In genomic region chr4:48586099-48586821, GRCm38 (mm10) we compare ENCODE assay signal across 8 mouse cellular contexts. TPM values are rescaled to one million over a fixed set of nuclear protein-coding genes. Genes with fewer than 3 reads are reported as not detected.
DNase-seq lines count a peak whose midpoint lies in the region; ATAC-seq and TF ChIP-seq lines count a peak whose summit lies in the region.

No protein-coding gene starts in this region.

- peak overlapping the region; percentile 74 for H3K4me2 ChIP-seq in embryonic facial prominence, embryonic 12.5 days (replicated peaks)
- peak overlapping the region; percentile 82 for H3K4me2 ChIP-seq in hindbrain, embryonic 15.5 days
- H3K4me2 ChIP-seq in liver, embryonic 14.5 days (ENCODE audit: low read depth) = peak overlapping the region; percentile 66
- H3K4me2 ChIP-seq in neural tube, embryonic 15.5 days = peak overlapping the region; percentile 87

- no peak for TF ChIP-seq EP300 in liver, embryonic 14.5 days (IDR thresholded peaks at IDR 0.05; ENCODE audit: low read depth)

- H3K4me3 ChIP-seq in E14TG2a.4 (replicated peaks; ENCODE audit: low read length) = peak overlapping the region; percentile 95
- H3K4me3 ChIP-seq in embryonic facial prominence, embryonic 12.5 days = peak overlapping the region; percentile 98
- H3K4me3 ChIP-seq in hindbrain, embryonic 15.5 days = peak overlapping the region; percentile 89
- H3K4me3 ChIP-seq in liver, embryonic 14.5 days (ENCODE audit: insufficient read depth in 1 of 2, low read depth in 2 of 2, low read length in 2 of 2) = peak overlapping the region; percentile 60 to 75
- H3K4me3 ChIP-seq in neural tube, embryonic 15.5 days (replicated peaks) = peak overlapping the region; percentile 61

- no peaks in the 10 kb centered on the region for H3K27me3 ChIP-seq in E14TG2a.4 (ENCODE audit: insufficient read depth, low read length)
- H3K27me3 ChIP-seq in embryonic facial prominence, embryonic 12.5 days = no peaks in the 10 kb centered on the region
- H3K27me3 ChIP-seq in hindbrain, embryonic 15.5 days = no peaks in the 10 kb centered on the region
- peaks cover 28% of the 10 kb centered on the region for H3K27me3 ChIP-seq in liver, embryonic 14.5 days (ENCODE audit: control insufficient read depth, insufficient read depth, low read length)
- no peaks in the 10 kb centered on the region for H3K27me3 ChIP-seq in neural tube, embryonic 15.5 days (replicated peaks)

- H3K36me3 ChIP-seq in E14TG2a.4 (ENCODE audit: insufficient read depth, low read length) = peaks cover 21% of the 10 kb centered on the region
- H3K36me3 ChIP-seq in embryonic facial prominence, embryonic 12.5 days = no peaks in the 10 kb centered on the region
- H3K36me3 ChIP-seq in hindbrain, embryonic 15.5 days = no peaks in the 10 kb centered on the region
- no peaks in the 10 kb centered on the region for H3K36me3 ChIP-seq in liver, embryonic 14.5 days (replicated peaks; ENCODE audit: control insufficient read depth, insufficient read depth, low read depth)
- H3K36me3 ChIP-seq in neural tube, embryonic 15.5 days = no peaks in the 10 kb centered on the region

- under 1% methylated on average over 12 of the region's 12 CpGs for WGBS in embryonic facial prominence, embryonic 12.5 days
- WGBS in hindbrain, embryonic 15.5 days = under 1% methylated on average over 12 of the region's 12 CpGs
- 23% methylated on average over 12 of the region's 12 CpGs for WGBS in liver, embryonic 14.5 days (ENCODE audit: insufficient replicate concordance)
- WGBS in neural tube, embryonic 15.5 days = 1% methylated on average over 12 of the region's 12 CpGs

- DNase-seq in adrenal gland, postnatal 10 days = peak; percentile 52
- no peak for DNase-seq in adrenal gland, adult 18-20 months (ENCODE audit: low spot score in 2 of 2)
- no peak for DNase-seq in liver, embryonic 14.5 days (ENCODE audit: low read depth in 3 of 3, low spot score in 3 of 3)
- no peak for DNase-seq in T-cell, adult 2 months (ENCODE audit: low spot score)

- TF ChIP-seq CTCF in E14TG2a.4 (conservative IDR thresholded peaks at IDR 0.05; ENCODE audit: low read length) = no peak
- peak; percentile 3; the same call in 1 of the 2 replicates for TF ChIP-seq CTCF in liver, embryonic 14.5 days (IDR thresholded peaks at IDR 0.05; ENCODE audit: low read depth)

- H3K4me1 ChIP-seq in E14TG2a.4 (replicated peaks; ENCODE audit: low read depth, low read length) = peaks cover 79% of the 10 kb centered on the region
- H3K4me1 ChIP-seq in embryonic facial prominence, embryonic 12.5 days = no peaks in the 10 kb centered on the region
- H3K4me1 ChIP-seq in hindbrain, embryonic 15.5 days (replicated peaks) = peaks cover 30% of the 10 kb centered on the region
- no peaks in the 10 kb centered on the region for H3K4me1 ChIP-seq in liver, embryonic 14.5 days (replicated peaks; ENCODE audit: control insufficient read depth in 2 of 2, insufficient read depth in 2 of 2, low read length in 1 of 2)
- H3K4me1 ChIP-seq in neural tube, embryonic 15.5 days = peaks cover 17% of the 10 kb centered on the region

- peak overlapping the region; percentile 99 for H3K9ac ChIP-seq in embryonic facial prominence, embryonic 12.5 days
- H3K9ac ChIP-seq in hindbrain, embryonic 15.5 days = peak overlapping the region; percentile 90
- no peak overlapping the region for H3K9ac ChIP-seq in liver, embryonic 14.5 days (replicated peaks)
- peak overlapping the region; percentile 81 for H3K9ac ChIP-seq in neural tube, embryonic 15.5 days (replicated peaks)

- peak; percentile 29 for ATAC-seq in embryonic facial prominence, embryonic 12.5 days (ENCODE audit: insufficient number of reproducible peaks, insufficient read depth, low FRiP score, low TSS enrichment)
- peak; percentile 33 for ATAC-seq in hindbrain, embryonic 15.5 days (ENCODE audit: low FRiP score, low read depth)
- ATAC-seq in liver, embryonic 14.5 days (ENCODE audit: insufficient read depth) = no peak
- peak; percentile 39 for ATAC-seq in neural tube, embryonic 15.5 days (ENCODE audit: low FRiP score)

- no peaks in the 10 kb centered on the region for H3K9me3 ChIP-seq in E14TG2a.4 (ENCODE audit: low read length)
- 0 out of 2 replicates have a peak, but pooled peaks cover 4% of the 10 kb centered on the region for H3K9me3 ChIP-seq in embryonic facial prominence, embryonic 12.5 days
- no peaks in the 10 kb centered on the region for H3K9me3 ChIP-seq in hindbrain, embryonic 15.5 days
- H3K9me3 ChIP-seq in liver, embryonic 14.5 days (ENCODE audit: control insufficient read depth, low read length) = no peaks in the 10 kb centered on the region
- no peaks in the 10 kb centered on the region for H3K9me3 ChIP-seq in neural tube, embryonic 15.5 days (replicated peaks)

- H3K27ac ChIP-seq in embryonic facial prominence, embryonic 12.5 days = peak overlapping the region; percentile 97
- peak overlapping the region; percentile 97 for H3K27ac ChIP-seq in hindbrain, embryonic 15.5 days (replicated peaks)
- no peak overlapping the region for H3K27ac ChIP-seq in liver, embryonic 14.5 days
- peak overlapping the region; percentile 95 for H3K27ac ChIP-seq in neural tube, embryonic 15.5 days (replicated peaks)

RNA-seq across cellular contexts. Expression of gene Tmeff1, which starts 1.3 kb away (rescaled TPM):
- 10 to 100 TPM; 30.6 to 32.3 TPM for total RNA-seq in adrenal gland, postnatal 10 days (2021)
- 10 to 100 TPM in 1 of 2 experiments, 1 to 10 TPM in 1; 9.2 to 12.7 TPM for total RNA-seq in adrenal gland, adult 18-20 months (2021)
- 124 and 130 TPM in 2 replicates for polyA plus RNA-seq in embryonic facial prominence, embryonic 12.5 days (2016; fragmentation: Nextera tagmentation; extraction: Ambion mirVana)
- 272 and 273 TPM in 2 replicates for polyA plus RNA-seq in hindbrain, embryonic 15.5 days (2015; fragmentation: Nextera tagmentation; extraction: Ambion mirVana)
- polyA plus RNA-seq in liver, embryonic 14.5 days (2012; rRNA removed) = 1.0 and 1.5 TPM in 2 replicates
- 1.4 and 1.6 TPM in 2 replicates for polyA plus RNA-seq in liver, embryonic 14.5 days (2014; fragmentation: Nextera tagmentation; extraction: Ambion mirVana)
- polyA plus RNA-seq in neural tube, embryonic 15.5 days (2015; fragmentation: Nextera tagmentation; extraction: Ambion mirVana) = 211 and 276 TPM in 2 replicates

RNA-seq across cellular contexts. Expression of gene Msantd3, which starts 46.5 kb away (rescaled TPM):
- 10 to 100 TPM; 20.3 to 21.3 TPM for total RNA-seq in adrenal gland, postnatal 10 days (2021)
- total RNA-seq in adrenal gland, adult 18-20 months (2021) = 10 to 100 TPM; 15.0 to 18.7 TPM
- polyA plus RNA-seq in embryonic facial prominence, embryonic 12.5 days (2016; fragmentation: Nextera tagmentation; extraction: Ambion mirVana) = 42.7 and 46.9 TPM in 2 replicates
- polyA plus RNA-seq in hindbrain, embryonic 15.5 days (2015; fragmentation: Nextera tagmentation; extraction: Ambion mirVana) = 29.3 and 32.4 TPM in 2 replicates
- polyA plus RNA-seq in liver, embryonic 14.5 days (2012; rRNA removed) = 1.3 and 2.1 TPM in 2 replicates
- 1.5 and 2.4 TPM in 2 replicates for polyA plus RNA-seq in liver, embryonic 14.5 days (2014; fragmentation: Nextera tagmentation; extraction: Ambion mirVana)
- 20.7 and 26.8 TPM in 2 replicates for polyA plus RNA-seq in neural tube, embryonic 15.5 days (2015; fragmentation: Nextera tagmentation; extraction: Ambion mirVana)

Comparison
In these comparisons a context has a peak if more than half of its experiments do, and no peak if none do; other contexts are left out.
1. RNA of gene Tmeff1, which starts 1.3 kb away (polyA plus RNA-seq): 211 to 276 TPM in neural tube, embryonic 15.5 days, 272 to 273 TPM in hindbrain, embryonic 15.5 days and 124 to 130 TPM in embryonic facial prominence, embryonic 12.5 days; 1.0 to 1.6 TPM in liver, embryonic 14.5 days; every median in the first group is over 10 times any median in the second.
2. Peak in every context shown above with its lines, with median percentiles within 50 percentile points of each other: H3K4me3 ChIP-seq and H3K4me2 ChIP-seq.